Mouse (Mus musculus): ENCODE measurements at regions not wholly inside any gene's neighbourhood (a gene's known extent, or its start where the extent isn't known, plus 50 kb on each side); places are given as distances from the start of the nearest gene placed in this dataset.
"Not testable (repeated sequence)": the region's sequence is repeated elsewhere in the genome, so short reads cannot be mapped to it uniquely, and the experiment has no call there.

DNA sequence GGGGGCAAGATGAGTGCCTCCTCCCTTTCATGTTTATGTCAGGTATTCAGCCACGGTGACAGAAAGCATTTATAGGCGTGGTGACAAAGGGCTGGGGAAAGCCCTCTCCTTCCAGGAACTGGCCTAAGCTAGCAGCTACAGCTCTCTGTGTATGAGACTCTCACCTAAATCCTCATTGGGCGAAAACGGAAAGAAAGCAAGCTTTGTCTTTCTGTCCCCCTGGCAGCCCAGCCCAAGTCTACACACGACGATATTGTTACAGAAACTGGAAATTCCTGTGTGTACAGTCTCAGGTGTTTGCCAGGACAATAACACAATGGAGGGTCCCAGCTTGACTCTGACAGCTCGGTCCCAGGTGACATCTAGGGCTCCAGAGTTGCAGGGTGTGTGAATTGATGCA lies 60.0 kb downstream of the Dact2 start:
- intact Hi-C loops (cut with DNase I): no loop called here
- no peak for DNase-seq

DNA sequence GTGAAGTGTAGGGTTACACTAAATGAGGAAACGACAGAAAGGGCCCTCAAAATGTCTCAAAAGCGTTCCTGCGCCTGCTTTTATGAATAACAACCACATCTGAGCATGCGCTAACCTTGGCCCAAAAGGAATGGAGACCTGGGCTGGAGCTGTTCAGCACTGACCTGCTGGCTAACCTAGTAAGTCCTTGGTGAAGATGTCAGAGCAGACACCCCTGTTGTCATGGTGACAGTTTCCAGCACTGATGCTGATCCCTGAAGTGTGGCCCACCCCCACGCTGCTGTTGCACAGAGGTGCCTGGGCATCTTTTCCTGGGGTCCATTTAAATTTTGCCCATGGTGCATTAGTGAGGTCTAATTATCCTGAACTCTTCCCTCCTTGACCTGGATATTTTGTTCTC lies 62.4 kb downstream of the Dact2 start:
- intact Hi-C loops (cut with DNase I): no loop called here
- DNase-seq: no peak

DNA sequence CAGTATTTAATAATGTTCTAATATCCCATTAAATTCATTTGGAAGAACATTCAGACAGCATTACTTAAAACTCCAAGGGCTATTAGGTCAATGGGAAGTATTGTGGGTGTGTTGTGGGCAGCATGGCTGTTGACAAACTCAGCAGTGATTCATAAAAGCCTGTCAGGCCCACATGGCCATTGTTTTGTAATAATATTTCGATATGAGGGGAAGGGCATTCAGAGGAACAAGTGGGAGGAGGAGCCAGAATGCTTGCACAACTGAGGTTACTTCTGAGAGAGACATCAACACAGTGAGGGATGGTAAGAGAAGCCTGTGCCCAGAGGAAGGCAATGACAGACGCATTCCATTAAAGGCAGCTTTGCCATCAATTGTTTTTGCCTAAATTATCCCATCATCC lies 63.8 kb downstream of the Dact2 start:
- intact Hi-C loops (cut with DNase I): no loop called here
- no peak for DNase-seq

DNA sequence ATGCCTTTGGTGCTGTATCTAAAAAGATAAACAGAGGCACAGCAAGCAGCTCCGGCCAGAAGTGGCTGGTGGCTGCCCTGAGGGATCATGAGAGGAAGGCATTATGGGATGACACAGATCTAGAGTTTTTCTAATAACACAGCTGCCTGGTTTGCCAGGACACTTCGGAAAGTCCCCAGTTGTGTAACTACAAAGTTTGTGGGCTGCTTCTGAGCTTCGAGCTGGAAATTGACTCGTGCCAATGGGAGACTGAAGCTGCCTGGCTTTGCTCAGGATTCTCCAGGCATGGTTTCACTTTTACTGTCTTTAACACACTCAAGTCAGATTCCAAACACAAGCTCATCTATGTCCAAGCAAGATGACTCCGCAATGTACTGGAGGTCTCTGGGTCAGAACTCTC lies 65.2 kb downstream of the Dact2 start:
- intact Hi-C loops (cut with DNase I): no loop called here
- no peak for DNase-seq

DNA sequence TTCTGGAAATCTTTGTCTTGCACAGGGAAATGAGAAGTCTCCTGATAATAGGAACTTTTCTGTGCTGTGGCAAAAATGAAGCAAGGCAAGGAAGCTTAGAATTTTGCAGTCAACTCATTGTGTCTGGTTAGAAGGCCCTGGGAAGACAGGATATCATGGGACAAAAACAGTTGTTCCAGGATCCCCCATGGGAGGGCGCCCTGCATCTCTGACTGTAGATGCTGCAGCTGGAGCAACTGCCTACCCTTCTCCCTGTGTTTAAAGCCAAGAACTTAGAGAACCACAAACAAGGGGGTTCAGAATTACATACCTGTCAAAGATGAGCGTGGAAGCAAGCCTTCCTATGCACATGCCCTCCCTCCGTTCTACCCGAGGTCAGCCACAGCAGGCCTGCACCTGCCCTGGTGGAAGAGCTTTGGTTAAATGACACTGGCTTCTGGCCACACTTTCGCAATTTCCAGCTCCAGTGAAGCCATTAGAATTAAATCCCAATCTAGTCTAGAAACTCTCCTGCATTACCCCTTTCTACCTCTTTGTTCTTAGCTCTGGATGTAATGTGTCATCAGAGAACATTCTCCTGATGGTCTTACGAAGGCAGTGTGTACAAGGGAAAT lies 67.3 kb downstream of the Dact2 start:
- intact Hi-C loops (cut with DNase I): loop anchor here (1.0 kb wide), 1 partner anchor 69 kb away; no protein-coding TSS in a partner anchor
- peak; percentile 52 to 71 for DNase-seq

DNA sequence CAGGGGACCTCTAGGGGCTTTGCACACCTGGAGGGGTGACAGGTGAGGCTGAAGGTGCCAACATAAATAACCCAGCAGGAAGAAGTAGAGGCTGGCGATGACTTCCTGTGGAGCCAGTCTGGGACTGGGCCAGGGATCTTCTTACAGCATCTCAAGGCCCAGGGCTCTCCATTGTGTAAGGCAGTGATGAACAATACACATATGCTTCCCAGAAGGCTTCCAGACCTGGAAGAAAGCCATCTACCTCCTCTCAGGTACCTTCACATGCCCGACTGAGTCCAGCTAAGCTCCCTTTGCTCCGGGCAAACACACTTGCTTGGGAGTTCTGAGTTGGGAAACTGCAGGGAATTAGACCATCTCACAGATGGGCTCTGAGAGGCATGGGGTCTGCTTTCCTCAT lies 69.5 kb downstream of the Dact2 start:
- no peak for DNase-seq
- intact Hi-C loops (cut with DNase I): no loop called here

DNA sequence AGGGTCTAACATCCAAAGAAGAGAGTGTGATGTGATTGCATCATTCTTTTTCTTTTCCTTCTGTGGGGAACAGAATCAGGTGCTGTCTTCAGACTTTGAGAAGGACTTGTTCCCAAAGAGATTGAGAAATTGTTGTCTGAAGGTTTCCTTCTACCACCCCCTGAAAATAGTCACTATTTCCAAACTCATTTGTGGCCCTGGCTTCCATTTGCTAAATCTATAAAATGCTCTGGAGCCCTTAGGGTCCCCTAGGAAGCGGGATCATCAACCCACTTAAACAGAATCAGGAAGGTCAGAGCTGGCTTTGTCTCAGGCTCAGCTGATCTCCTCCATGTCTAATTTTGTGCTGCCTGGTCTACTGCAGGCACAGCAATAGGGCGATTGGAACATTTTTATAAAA lies 70.1 kb downstream of the Dact2 start:
- intact Hi-C loops (cut with DNase I): no loop called here
- DNase-seq: no peak

DNA sequence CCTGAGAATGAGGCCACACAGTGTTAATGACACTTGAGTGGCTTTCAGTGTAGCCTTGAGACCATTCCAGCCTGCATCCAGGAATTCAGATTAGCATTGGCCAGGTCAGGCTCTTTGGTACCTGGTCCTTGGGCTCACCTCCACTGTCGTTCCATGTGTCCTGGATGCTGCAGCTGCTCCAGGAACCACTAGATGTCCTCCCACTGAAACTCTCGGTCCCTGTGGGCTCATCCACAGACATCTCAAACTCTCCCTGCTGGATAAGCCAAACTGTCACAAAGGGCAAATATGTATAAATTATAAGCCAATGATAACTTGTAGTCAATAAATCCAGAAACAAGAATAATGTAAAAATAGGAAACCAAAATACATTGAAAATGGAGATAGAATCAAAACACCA lies 67.7 kb upstream of the Gm7358 start:
- DNase-seq; intact Hi-C loops (cut with DNase I): not testable (repeated sequence)

DNA sequence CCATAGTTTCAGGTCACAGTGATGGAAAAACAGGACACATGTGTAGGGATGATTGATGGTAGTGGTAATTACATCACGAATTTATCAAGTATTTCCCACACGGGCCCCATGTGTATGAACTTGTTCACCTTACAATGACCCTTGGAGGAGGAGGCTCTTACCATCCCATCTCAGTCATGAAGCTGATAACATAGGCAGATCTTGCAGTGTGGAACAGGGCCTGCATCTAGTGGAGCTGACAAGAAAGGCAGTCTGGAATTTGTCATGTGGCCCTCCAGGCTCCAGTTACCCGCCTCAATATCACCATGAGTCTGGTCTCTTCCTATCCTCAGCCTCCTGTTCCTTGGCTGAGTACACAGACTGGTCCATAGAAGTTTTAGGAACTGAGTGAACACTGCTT lies 59.5 kb upstream of the Gm7358 start:
- no peak for DNase-seq
- intact Hi-C loops (cut with DNase I): loop anchor here (10.0 kb wide), 1 partner anchor 396 kb away; no protein-coding TSS in a partner anchor

DNA sequence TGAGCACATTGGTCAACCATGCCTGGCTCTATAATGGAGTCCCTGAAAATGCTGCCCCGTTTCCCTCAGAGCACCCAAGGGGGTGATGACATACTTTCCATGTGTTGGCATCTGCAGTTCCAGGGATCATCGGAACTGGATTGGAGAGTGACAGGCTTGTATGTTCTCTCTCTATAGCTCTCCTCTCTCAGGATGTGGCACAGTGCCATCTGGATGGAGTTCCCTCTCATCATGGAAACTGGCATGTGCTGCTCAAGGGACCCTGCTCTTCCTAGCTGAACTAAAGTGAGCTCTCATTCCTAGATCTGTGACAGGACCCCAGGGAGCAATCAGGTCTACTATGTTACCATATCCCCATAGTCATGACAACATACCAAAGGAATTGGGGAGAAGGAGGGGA lies 56.9 kb upstream of the Gm7358 start:
- no peak for DNase-seq
- intact Hi-C loops (cut with DNase I): loop anchor here (10.0 kb wide), 1 partner anchor 399 kb away; no protein-coding TSS in a partner anchor

DNA sequence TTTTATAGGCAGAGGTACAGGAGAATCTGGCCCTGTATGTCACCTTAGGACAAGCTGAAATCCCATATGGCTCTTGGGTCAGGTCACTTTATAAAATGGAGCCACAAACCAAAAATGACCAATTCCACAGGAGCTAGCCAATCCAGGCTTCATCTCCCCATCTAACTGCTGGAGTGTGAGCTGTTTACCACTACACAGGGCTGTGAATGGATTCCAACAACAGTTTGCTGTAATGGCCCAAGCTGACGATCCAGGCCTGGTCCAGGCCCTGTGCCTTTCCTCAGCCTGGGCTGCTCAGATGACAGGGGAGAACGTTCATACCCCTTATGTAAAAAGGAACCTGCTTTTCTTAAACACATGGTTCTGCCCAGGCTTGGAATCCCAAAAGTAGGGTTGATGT lies 55.5 kb upstream of the Gm7358 start:
- intact Hi-C loops (cut with DNase I): loop anchor here (5.0 to 10.0 kb wide), 2 partner anchors 107 to 400 kb away; no protein-coding TSS in a partner anchor
- no peak for DNase-seq

DNA sequence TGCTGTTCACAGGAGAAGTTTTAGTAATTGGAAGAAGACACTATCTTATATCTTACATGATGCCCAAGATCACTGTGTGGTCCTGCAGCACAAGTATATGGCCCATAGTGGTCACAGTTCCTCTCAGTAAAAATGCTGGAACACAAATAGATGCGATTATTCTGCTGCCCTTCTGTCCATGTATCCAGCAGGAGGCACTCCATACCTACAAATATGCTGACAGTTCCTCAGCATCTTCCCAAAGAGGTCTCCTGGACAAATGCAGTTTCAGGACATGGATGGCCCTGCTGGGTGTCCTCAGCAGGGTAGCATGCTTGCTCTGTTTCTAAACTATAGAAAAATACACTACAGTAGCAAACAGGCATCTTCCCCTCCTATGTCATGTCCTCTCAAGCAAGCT lies 52.4 kb upstream of the Gm7358 start:
- peak; percentile 43 to 54 for DNase-seq
- intact Hi-C loops (cut with DNase I): loop anchor here (1.0 to 10.0 kb wide), 3 partner anchors 95 to 403 kb away; no protein-coding TSS in a partner anchor

All from heart, postnatal 10 days (tissue).